8 mouse cellular contexts compared by ENCODE assay signal in the genomic region with DNA sequence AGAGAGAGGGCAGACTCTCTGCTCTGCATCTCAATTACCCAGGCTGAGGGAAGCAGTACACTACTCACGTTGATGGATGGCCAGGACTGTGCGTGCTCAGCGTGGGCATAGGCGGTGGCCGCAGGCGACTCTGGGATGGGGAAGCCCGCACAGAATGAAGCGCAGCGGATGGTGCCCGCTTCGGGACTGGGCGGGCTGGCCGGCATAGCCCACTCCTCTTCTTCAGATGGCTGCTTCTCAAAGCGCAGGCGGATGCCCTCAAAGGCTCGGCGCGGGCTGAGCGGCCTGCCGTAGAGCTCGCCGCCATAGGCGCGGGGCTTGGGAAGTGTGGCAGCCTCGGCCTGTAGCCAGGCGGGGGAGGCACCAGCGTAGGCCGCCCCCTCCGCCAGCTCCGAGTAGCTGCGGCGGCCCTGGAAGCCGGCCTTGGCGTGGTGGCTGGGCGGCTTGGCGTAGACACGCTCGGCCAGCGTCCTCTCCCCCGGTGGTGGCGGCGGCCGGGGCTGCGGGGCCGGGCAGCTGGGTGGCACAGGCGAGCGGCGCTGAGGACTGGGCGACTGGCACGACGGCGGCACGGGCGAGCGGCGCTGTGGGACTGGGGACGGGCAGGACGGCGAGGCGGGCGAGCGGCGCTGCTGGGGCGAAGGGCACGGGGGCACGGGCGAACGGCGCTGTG. TPM values are rescaled to one million over a fixed set of nuclear protein-coding genes. Genes with fewer than 3 reads are reported as not detected.
DNase-seq lines count a peak whose midpoint lies in the region; ATAC-seq and TF ChIP-seq lines count a peak whose summit lies in the region.

No protein-coding gene starts in this region.

- H3K4me3 ChIP-seq in limb, embryonic 14.5 days (replicated peaks; ENCODE audit: low read length) = peak overlapping the region; percentile 27

- H3K9ac ChIP-seq in limb, embryonic 14.5 days (ENCODE audit: low read depth, low read length, severe bottlenecking) = no peak overlapping the region; the same call in 1 of the 2 replicates

- H3K27me3 ChIP-seq in limb, embryonic 14.5 days (ENCODE audit: control insufficient read depth, insufficient read depth, low read length) = peaks cover 19% of the 10 kb centered on the region

- no peak for ATAC-seq in limb, embryonic 14.5 days (ENCODE audit: low FRiP score, low read depth)

- no peaks in the 10 kb centered on the region for H3K9me3 ChIP-seq in limb, embryonic 14.5 days (ENCODE audit: control insufficient read depth, low read length)

- H3K27ac ChIP-seq in limb, embryonic 14.5 days (replicated peaks; ENCODE audit: low read depth, low read length) = no peak overlapping the region

- DNase-seq in adrenal gland, adult 18-20 months (ENCODE audit: low spot score in 2 of 2) = peak; percentile 51 to 60
- no peak for DNase-seq in adrenal gland, postnatal 4 days (ENCODE audit: low spot score in 2 of 2)
- DNase-seq in ovary, adult 18-20 months (ENCODE audit: low spot score) = peak; percentile 32
- no peak for DNase-seq in ovary, postnatal 14 days (ENCODE audit: low spot score)
- peak; percentile 45 for DNase-seq in heart, postnatal 4 days
- no peak for DNase-seq in limb, embryonic 14.5 days (ENCODE audit: low spot score)
- DNase-seq in right cerebral cortex, postnatal 14 days = peak; percentile 51
- DNase-seq in spleen, postnatal 10 days (ENCODE audit: low spot score in 2 of 2) = no peak

- H3K36me3 ChIP-seq in limb, embryonic 14.5 days (ENCODE audit: control insufficient read depth, insufficient read depth, low read length) = peaks cover 61% of the 10 kb centered on the region

- H3K4me1 ChIP-seq in limb, embryonic 14.5 days (ENCODE audit: control insufficient read depth, insufficient read depth, low read length) = 0 out of 2 replicates have a peak, but pooled peaks cover 4% of the 10 kb centered on the region

- peak overlapping the region; percentile 47 for H3K4me2 ChIP-seq in limb, embryonic 14.5 days (replicated peaks; ENCODE audit: low read depth, low read length, severe bottlenecking)

- WGBS in limb, embryonic 14.5 days = 17% methylated on average over 35 of the region's 69 CpGs

- no peak for TF ChIP-seq POLR2A in limb, embryonic 14.5 days (IDR thresholded peaks at IDR 0.05; ENCODE audit: borderline replicate concordance, extremely low read depth, insufficient read depth, insufficient read length)

RNA-seq across cellular contexts. Expression of a gene that starts 12.6 kb away (rescaled TPM):
- total RNA-seq in adrenal gland, adult 18-20 months (2021) = 10 to 100 TPM; 11.7 to 16.2 TPM
- total RNA-seq in adrenal gland, postnatal 4 days (2021) = 10 to 100 TPM; 19.1 to 21.0 TPM
- 10 to 100 TPM; 17.0 to 17.7 TPM for total RNA-seq in heart, postnatal 4 days (2021)
- 62.2 and 82.9 TPM in 2 replicates for polyA plus RNA-seq in limb, embryonic 14.5 days (2012; rRNA removed)
- 9.7 and 11.6 TPM in 2 replicates for polyA plus RNA-seq in limb, embryonic 14.5 days (2014; fragmentation: Nextera tagmentation; extraction: Ambion mirVana)

RNA-seq across cellular contexts. Expression of a gene that starts 23.6 kb away (rescaled TPM):
- total RNA-seq in adrenal gland, adult 18-20 months (2021) = under 1 TPM; 0.27 to 0.54 TPM
- under 1 TPM; 0.45 to 0.62 TPM for total RNA-seq in adrenal gland, postnatal 4 days (2021)
- total RNA-seq in heart, postnatal 4 days (2021) = not detected
- 0.10 and 0.11 TPM in 2 replicates for polyA plus RNA-seq in limb, embryonic 14.5 days (2012; rRNA removed)
- not detected in 2 replicates for polyA plus RNA-seq in limb, embryonic 14.5 days (2014; fragmentation: Nextera tagmentation; extraction: Ambion mirVana)

RNA-seq across cellular contexts. Expression of a gene that starts 49.0 kb away (rescaled TPM):
- total RNA-seq in adrenal gland, adult 18-20 months (2021) = 100 to 1,000 TPM; 104 to 120 TPM
- total RNA-seq in adrenal gland, postnatal 4 days (2021) = 100 to 1,000 TPM; 126 to 146 TPM
- 100 to 1,000 TPM; 160 to 162 TPM for total RNA-seq in heart, postnatal 4 days (2021)
- 123 and 145 TPM in 2 replicates for polyA plus RNA-seq in limb, embryonic 14.5 days (2012; rRNA removed)
- 71.5 and 71.8 TPM in 2 replicates for polyA plus RNA-seq in limb, embryonic 14.5 days (2014; fragmentation: Nextera tagmentation; extraction: Ambion mirVana)

Comparison
In these comparisons a context has a peak if more than half of its experiments do, and no peak if none do; other contexts are left out.
1. DNase-seq: peak in adrenal gland, adult 18-20 months (2 of 2), ovary, adult 18-20 months (single experiment), heart, postnatal 4 days (single experiment) and right cerebral cortex, postnatal 14 days (single experiment); none in adrenal gland, postnatal 4 days (0 of 2), ovary, postnatal 14 days (single experiment), limb, embryonic 14.5 days (single experiment) and spleen, postnatal 10 days (0 of 2).